Mouse (Mus musculus) spleen, adult 10 weeks (tissue): ENCODE measurements around the gene Frem2. TPM values are rescaled to one million over a fixed set of nuclear protein-coding genes. Genes with fewer than 3 reads are reported as not detected.

Experiments
- polyA plus RNA-seq: library from polyadenylated mRNA; stranded (reverse); fragments of 350-450 nt; fragmentation: Illumina TruSeq; extraction: RNeasy Lipid Tissue Mini Kit (QIAGEN cat#74804); gene quantifications from one replicate; pipeline ENCODE4 v1.2.3, GENCODE M21; 2015; ENCODE audit warnings: low replicate concordance; ENCODE audit not compliant: insufficient read depth

Gene Frem2
- 0.83 TPM for polyA plus RNA-seq

DNA sequence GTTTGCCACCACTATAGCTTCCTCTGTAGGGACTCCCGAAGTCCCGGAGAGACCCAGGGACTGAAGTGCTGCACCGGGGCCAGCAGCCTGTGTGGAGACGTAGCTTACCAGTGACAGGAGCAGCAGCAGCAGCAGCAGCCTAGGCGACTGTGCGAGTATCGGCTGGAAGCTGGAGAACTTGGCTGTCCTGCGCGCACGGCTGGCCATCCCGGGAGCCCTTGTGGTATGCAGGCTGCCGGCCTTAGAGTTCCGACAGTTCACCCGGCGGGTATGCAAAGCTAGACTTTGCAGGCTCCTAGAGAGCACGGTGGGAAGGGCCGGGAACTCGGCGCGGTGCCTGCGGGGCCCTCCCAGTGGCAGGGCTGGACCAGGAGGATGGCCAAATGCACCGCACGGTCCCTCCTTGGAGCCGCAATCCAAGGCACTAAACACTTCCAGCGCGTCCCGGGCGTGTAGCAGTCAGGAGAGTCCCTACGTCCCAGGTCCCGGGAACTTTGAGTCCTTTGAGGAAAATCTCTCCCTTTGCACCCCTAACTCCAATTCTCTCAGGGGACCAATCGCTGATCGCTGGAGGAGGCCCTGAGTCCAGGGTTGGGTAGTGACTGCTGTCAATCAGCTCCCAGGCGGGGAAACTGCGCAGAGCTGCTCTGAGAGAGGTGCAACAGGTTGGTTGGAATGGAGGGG, at the start of gene Frem2:
Frem2 (minus strand) TSS at position 478 of the 684 bp plus-strand sequence.

DNA sequence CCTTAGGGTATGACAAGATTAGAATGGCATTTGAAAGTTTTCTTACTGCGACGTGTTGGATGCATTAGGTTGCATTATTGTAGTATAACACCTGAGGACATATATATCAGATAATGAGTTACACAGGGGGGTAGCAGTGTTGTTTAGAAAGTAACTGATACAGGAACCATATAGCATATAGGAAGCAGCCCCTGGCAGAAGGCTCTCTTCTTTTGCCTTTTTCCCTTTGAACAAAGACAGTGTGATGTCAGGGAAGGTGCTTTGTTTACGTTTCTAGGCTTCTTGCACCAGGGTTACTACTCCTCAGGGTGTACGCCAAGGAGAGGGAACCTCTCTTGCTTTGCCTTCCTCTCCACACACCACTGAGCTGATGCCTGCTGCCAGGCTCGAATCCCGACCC, 168.8 kb downstream of the Frem2 start, which contains the start of gene Stoml3:
Stoml3 (plus strand) TSS at position 301 of the 400 bp plus-strand sequence.

Other genes starting within 250 kb of the Frem2 start
- gene Nhlrc3, start 194.0 kb downstream of the Frem2 start, polyA plus RNA-seq, result 18.2 TPM
- gene Proser1, start 193.7 kb downstream of the Frem2 start, polyA plus RNA-seq, result 19.1 TPM
- not detected for gene Stoml3, start 168.7 kb downstream of the Frem2 start, polyA plus RNA-seq
- gene Gm10985, start 187.7 kb upstream of the Frem2 start, polyA plus RNA-seq, result not detected
- gene Ufm1, start 206.5 kb upstream of the Frem2 start, polyA plus RNA-seq, result 93.2 TPM